Mouse (Mus musculus) neural tube, embryonic 13.5 days (tissue): ENCODE data around the gene Zfp109. TPM values are rescaled to one million over a fixed set of nuclear protein-coding genes. Genes with fewer than 3 reads are reported as not detected.
A peak's percentile ranks its signal among the peaks of the same experiment; 100 is the strongest.

Experiments used
- ATAC-seq: fragments of 200-750 bp; cut with Nextera tagmentation; 2 replicates; pipeline ENCODE4 v1.8.0; 2017; ENCODE audit warnings: low read depth, mild to moderate bottlenecking, moderate TSS enrichment, moderate library complexity
- H3K27ac ChIP-seq: fragments of 300-500 bp; sonication (generic); replicated peaks from 2 replicates; pipeline ENCODE4 v1.5.1; 2015; ENCODE audit warnings: moderate library complexity, mild to moderate bottlenecking, inconsistent platforms
- H3K27me3 ChIP-seq: fragments of 300-500 bp; sonication (generic); 2 replicates; pipeline ENCODE4 v1.6.1; 2015; ENCODE audit warnings: mild to moderate bottlenecking, inconsistent platforms
- H3K36me3 ChIP-seq: fragments of 300-500 bp; sonication (generic); 2 replicates; pipeline ENCODE4 v1.6.1; 2015; ENCODE audit warnings: mild to moderate bottlenecking, inconsistent platforms
- H3K4me1 ChIP-seq: fragments of 300-500 bp; sonication (generic); replicated peaks from 2 replicates; pipeline ENCODE4 v1.6.1; 2015; ENCODE audit warnings: inconsistent platforms
- H3K4me2 ChIP-seq: fragments of 300-500 bp; sonication (generic); 2 replicates; pipeline ENCODE4 v1.6.1; 2015; ENCODE audit warnings: inconsistent platforms, mild to moderate bottlenecking, moderate library complexity
- H3K4me3 ChIP-seq: fragments of 300-500 bp; sonication (generic); 2 replicates; pipeline ENCODE4 v1.5.1; 2015; ENCODE audit warnings: mild to moderate bottlenecking, inconsistent platforms
- H3K9ac ChIP-seq: fragments of 300-500 bp; sonication (generic); 2 replicates; pipeline ENCODE4 v1.6.1; 2015; ENCODE audit warnings: moderate library complexity, mild to moderate bottlenecking, inconsistent platforms
- H3K9me3 ChIP-seq: fragments of 300-500 bp; sonication (generic); 2 replicates; pipeline ENCODE4 v1.6.1; 2016; ENCODE audit warnings: inconsistent platforms
- WGBS: fragments of 180-500 bp; shearing (Covaris S2); methylation state at CpG from one replicate; pipeline ENCODE4 v1.1.7; 2015; 5-methylcytosine and 5-hydroxymethylcytosine counted together
- polyA plus RNA-seq: library from polyadenylated mRNA; unstranded; fragments of >200 nt; fragmentation: Nextera tagmentation; extraction: Ambion mirVana; gene quantifications from 2 replicates; pipeline ENCODE4 v1.2.1, GENCODE M21; 2015

The Zfp109 gene
- polyA plus RNA-seq, 1 experiment from 2014 or later = 4.4 TPM

DNA sequence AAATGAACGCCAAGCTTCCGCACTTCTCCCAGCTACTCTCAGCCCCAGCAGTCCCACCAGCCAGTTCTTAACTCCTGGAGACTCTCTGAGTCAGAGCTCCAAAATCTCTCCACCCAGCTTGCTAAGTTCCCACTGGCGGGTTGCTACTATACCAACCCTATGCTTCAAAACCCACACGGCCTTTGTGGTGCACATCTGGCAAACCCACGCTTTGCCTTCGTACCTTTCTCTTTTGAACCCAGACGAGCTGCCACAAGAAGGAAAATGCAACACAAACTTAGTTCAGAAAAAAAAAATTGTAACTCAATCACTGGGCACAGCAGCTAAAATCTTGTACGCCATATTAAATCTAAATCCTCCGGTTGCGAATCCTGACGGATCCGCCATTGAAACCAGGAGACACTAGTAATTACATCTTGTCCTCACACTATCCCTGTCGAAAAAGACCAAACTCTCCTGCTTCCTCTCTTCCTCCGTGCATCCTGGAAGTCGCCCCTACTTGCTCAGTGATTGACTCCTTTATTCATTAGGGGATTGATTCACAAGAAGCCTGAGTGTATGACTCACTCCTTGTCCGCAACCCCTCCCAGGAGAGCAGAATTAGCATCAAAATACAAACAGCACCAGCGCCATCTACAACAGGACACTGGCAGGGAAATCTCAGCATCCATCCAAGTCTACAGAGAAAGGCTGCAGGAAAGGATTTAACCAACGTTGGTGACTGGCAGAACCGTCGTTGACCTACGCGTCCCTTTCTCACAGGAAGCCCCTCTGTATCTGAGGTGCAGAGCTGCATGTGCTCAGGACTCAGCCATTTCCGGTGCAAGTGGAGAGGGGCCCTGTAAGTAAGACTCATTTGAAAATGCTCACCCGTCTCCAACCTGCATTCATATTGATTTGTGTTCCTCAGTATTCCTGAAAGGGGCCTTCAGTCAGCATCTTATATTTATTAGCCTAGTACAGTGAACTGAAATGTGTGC, 31.1 kb upstream of the Zfp109 start:
- no peak overlapping the region for H3K27ac ChIP-seq
- no peak overlapping the region for H3K4me2 ChIP-seq
- no peak for ATAC-seq
- H3K9me3 ChIP-seq = no peaks in the 10 kb centered on the region
- H3K36me3 ChIP-seq = peaks cover 4% of the 10 kb centered on the region
- peaks cover 14% of the 10 kb centered on the region for H3K4me1 ChIP-seq
- H3K9ac ChIP-seq = no peak overlapping the region
- H3K4me3 ChIP-seq = no peak overlapping the region
- H3K27me3 ChIP-seq = no peaks in the 10 kb centered on the region
- WGBS = 69% methylated on average over 24 of the region's 24 CpGs

DNA sequence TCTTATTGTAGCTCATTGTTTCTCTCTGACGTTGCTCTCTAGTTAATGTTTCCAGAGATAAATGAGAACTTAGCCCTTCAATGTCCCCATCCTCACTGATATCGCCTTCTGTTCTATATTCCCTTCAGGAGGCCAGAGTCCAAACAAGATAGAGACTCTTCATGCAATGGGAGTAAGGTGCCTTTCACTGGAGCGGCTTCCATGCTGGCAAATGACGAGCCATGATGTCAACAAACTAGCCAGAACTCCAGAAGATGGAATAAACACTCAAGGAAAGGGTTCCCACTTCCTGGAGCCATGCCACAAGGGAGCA, 22.6 kb upstream of the Zfp109 start:
- no peaks in the 10 kb centered on the region for H3K9me3 ChIP-seq
- peaks cover 22% of the 10 kb centered on the region for H3K4me1 ChIP-seq
- H3K27ac ChIP-seq = no peak overlapping the region
- no peaks in the 10 kb centered on the region for H3K27me3 ChIP-seq
- no peak for ATAC-seq
- no peak overlapping the region for H3K9ac ChIP-seq
- H3K36me3 ChIP-seq = peaks cover 38% of the 10 kb centered on the region
- H3K4me2 ChIP-seq = no peak overlapping the region
- WGBS = 92% methylated on average over 4 of the region's 4 CpGs
- no peak overlapping the region for H3K4me3 ChIP-seq

DNA sequence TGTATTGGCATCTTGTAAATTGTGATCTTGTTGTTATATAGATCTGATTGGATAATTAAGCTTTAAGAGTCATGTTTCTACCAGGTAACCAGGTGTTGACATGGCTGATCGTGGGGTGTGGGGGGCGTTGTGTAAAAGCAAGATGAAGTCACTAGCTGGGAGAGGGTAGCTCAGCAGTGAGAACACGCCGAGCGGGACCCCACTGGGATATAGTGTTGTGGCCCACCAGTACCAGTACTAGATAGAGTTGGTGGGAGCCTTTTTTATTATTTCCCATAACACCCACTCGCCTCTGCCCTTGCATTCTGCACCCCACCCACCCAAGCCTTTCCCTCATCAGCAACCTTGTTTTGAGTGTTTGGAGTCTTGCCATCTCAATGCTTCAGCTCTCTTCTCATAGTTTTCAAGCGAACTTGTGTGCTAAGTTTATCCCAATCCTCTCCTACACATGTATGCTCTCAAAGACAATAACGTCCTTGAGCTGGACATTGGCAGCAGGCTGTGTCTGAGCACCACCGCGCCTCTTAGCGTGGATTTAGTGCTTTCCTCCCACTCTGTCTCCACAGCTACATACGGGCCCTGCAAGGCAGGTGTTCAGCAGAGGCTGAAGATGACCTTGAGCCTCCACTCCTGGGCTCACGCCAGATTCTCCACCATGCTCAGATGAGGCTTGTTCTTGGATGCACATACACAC, 22.1 kb upstream of the Zfp109 start:
- Histone ChIP-seq H3K9me3 (no peaks in the 10 kb centered on the region), H3K27ac (no peak overlapping the region), H3K27me3 (no peaks in the 10 kb centered on the region), H3K4me3 (no peak overlapping the region), H3K9ac (no peak overlapping the region), H3K4me1 (peaks cover 24% of the 10 kb centered on the region), H3K36me3 (peaks cover 38% of the 10 kb centered on the region), H3K4me2 (no peak overlapping the region)
- WGBS = 93% methylated on average over 13 of the region's 13 CpGs
- no peak for ATAC-seq

DNA sequence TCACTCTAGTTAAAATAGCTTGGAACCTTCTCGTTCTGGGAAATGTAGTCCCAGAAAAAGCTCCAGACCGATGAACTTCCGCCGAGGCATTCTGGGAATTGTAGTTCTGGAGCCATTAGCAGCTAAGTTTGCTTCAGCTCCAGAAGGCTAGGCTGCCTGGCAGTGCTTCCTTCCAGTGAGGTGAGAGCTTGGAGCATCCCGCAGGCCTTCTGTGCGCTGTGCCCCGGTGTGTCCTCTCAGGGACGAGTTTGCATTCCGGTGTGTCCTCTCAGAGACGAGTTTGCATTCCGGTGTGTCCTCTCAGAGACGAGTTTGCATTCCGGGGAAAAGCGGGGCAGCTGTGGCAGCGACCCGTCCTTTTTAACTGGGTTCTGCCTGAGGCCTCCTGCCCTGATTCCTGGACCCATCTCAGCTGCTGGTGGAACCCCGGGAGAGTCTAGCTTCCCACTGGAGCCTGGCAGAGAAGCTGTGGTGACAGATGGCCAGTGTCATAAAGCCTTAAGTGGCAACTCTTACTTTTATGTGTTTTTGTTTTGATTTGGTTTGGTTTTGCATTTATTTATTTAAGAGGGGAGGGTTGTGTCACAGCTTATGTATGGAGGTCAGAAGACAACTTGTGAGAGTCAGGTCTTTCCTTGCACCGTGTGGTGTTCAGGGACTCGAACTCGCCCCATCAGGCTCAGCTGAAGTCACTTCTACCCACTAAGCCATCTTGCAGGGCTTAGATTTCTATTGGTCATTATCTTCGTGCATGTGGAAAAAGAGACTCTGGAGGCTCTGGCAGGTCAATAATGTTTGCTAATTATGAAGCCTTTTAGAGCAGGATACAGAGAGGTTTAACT, 17.5 kb upstream of the Zfp109 start, which contains the start of gene Zfp108:
Gene Zfp108, plus strand, starts transcription at position 162 of the 842 bp plus-strand sequence.
- no peaks in the 10 kb centered on the region for H3K9me3 ChIP-seq
- WGBS = 19% methylated on average over 21 of the region's 21 CpGs
- H3K4me1 ChIP-seq = peaks cover 30% of the 10 kb centered on the region
- H3K36me3 ChIP-seq = peaks cover 9% of the 10 kb centered on the region
- peak; percentile 91 for ATAC-seq
- H3K4me2 ChIP-seq = peak within 1 kb of the TSS; percentile 64
- no peaks in the 10 kb centered on the region for H3K27me3 ChIP-seq
- H3K4me3 ChIP-seq = peak within 1 kb of the TSS; percentile 46
- peak within 1 kb of the TSS; percentile 78 for H3K9ac ChIP-seq
- H3K27ac ChIP-seq = peak within 1 kb of the TSS; percentile 64

DNA sequence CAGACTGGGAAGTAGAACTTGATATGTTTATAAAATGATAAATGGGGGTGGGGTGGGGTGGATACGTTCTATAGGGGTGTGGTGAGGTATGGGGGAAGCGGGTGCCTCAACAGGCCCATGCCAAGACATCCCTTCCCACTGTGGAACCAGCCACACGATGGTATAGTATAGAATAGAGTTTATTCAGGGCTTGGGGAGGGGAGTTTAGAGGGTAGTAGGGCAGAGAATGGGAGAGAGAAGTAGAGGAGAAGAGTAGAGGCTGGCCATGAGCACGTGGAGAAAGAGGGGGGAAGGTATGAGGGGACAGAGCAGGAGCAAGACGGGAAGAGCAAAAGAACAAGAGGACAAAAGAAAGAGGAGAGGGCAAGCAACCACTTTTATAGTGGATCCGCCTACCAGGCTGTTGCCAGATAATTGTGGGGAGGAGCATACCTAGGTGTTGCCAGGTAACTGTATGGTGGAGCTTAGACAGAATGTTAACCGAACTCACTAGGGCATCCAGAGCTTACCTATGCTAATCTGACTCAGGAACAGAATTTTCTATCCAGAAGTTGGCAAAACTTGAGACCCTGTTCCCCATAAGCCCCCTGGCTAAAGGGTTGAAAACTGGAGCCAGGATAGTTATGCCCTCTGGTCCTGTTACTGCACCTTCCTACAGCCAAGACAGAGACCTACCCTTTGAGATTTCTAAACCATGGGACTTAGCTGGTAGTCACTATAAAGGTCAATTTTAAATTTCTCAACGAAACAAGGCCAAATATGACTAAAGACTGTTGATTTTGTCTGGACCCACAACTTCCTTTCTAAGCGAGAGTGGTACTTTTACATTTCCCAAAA, 16.6 kb upstream of the Zfp109 start:
- H3K4me3 ChIP-seq = peak overlapping the region; percentile 46

DNA sequence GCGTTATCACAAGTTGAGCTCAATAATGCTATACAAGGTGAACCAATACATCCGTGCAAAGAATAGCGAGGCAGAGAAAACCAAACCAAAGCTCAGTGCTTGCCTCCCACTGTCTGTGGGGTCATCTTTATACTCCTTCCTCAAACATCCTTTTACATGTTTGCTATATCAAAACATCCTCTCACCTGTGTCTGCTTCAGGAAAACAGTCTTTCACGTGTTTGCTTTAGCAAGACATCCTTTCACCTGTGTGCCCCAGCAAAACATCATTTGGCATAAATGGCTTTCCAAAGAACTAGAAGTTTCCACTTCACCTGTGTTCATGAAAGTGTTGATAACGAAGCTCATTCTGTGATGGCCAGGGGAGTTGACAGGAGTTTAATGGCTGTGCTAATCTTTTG, 26.0 kb downstream of the Zfp109 start, which contains the start of gene Zfp111:
Gene Zfp111, minus strand, starts transcription at position 101 of the 400 bp plus-strand sequence.
- H3K27ac ChIP-seq = no peak within 1 kb of the TSS
- H3K4me1 ChIP-seq = peaks cover 10% of the 10 kb centered on the region
- ATAC-seq = no peak
- H3K4me3 ChIP-seq = no peak within 1 kb of the TSS
- 85% methylated on average over 5 of the region's 5 CpGs for WGBS
- H3K4me2 ChIP-seq = no peak within 1 kb of the TSS
- no peak within 1 kb of the TSS for H3K9ac ChIP-seq
- no peaks in the 10 kb centered on the region for H3K9me3 ChIP-seq
- no peaks in the 10 kb centered on the region for H3K36me3 ChIP-seq
- H3K27me3 ChIP-seq = no peaks in the 10 kb centered on the region

More for the DNA sequence above, 16.6 kb upstream of the Zfp109 start:
- H3K27ac ChIP-seq = no peak overlapping the region
- ATAC-seq = peak; percentile 68
- H3K27me3 ChIP-seq = no peaks in the 10 kb centered on the region
- no peaks in the 10 kb centered on the region for H3K9me3 ChIP-seq
- H3K4me1 ChIP-seq = peaks cover 30% of the 10 kb centered on the region
- H3K4me2 ChIP-seq = peak overlapping the region; percentile 64
- WGBS = 58% methylated on average over 9 of the region's 9 CpGs
- H3K36me3 ChIP-seq = 0 out of 2 replicates have a peak, but pooled peaks cover 5% of the 10 kb centered on the region
- no peak overlapping the region for H3K9ac ChIP-seq

DNA sequence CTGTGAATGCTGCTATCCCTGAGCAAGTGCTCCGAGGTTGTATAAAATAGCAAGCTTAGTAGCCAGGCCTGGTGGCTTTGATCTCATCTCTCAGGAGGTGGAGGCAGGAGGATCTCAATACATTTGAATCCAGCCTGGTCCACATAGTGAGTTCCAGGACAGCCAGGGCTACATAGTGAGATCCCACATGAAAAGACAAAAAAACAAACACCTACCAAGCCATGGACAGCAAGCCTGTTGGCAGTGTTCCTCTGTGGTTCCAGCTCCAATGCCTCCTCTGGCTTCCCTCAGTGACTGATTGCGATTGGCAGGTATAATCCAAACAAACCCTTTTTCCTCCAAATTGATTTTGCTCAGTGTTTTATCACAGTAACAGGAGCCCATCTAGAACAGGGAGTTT, 27.1 kb downstream of the Zfp109 start:
- no peak overlapping the region for H3K9ac ChIP-seq
- H3K9me3 ChIP-seq = no peaks in the 10 kb centered on the region
- ATAC-seq = no peak
- no peak overlapping the region for H3K27ac ChIP-seq
- no peaks in the 10 kb centered on the region for H3K27me3 ChIP-seq
- WGBS = 88% methylated on average over 2 of the region's 2 CpGs
- no peak overlapping the region for H3K4me3 ChIP-seq
- peaks cover 10% of the 10 kb centered on the region for H3K36me3 ChIP-seq
- H3K4me2 ChIP-seq = no peak overlapping the region
- H3K4me1 ChIP-seq = peaks cover 10% of the 10 kb centered on the region

DNA sequence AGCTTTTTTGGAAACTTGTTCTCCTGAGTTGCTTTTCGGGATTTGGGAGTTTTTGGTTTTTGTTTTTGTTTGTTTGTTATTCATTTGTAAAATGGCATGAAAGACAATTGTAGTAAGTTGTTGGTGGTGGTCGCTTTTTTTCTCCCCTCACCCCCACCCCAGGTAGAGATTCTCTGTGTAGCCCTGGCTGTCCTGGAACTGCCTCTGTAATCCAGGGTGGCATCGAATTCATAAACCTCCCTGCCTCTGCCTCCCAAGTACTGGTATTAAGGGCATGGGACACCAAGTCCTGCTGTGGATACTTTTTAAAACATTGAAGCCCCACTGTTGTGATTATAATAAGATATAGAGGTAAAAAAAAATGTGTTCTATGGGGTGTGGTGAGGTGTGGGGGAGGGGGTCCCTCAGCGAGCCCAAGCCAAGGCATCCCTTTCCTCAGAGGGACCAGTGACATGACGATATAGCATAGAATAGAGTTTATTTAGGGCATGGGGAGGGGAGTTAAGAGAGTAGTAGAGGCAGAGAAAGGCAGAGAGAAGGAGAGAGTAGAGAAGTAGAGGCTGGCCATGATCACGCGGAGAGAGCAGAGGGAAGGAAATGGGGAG, 29.0 kb downstream of the Zfp109 start:
- no peaks in the 10 kb centered on the region for H3K27me3 ChIP-seq
- H3K4me2 ChIP-seq = peak overlapping the region; percentile 68
- 54% methylated on average over 7 of the region's 7 CpGs for WGBS
- ATAC-seq = peak; percentile 70
- H3K9me3 ChIP-seq = no peaks in the 10 kb centered on the region
- peaks cover 27% of the 10 kb centered on the region for H3K36me3 ChIP-seq
- H3K9ac ChIP-seq = no peak overlapping the region
- no peak overlapping the region for H3K27ac ChIP-seq
- H3K4me3 ChIP-seq = peak overlapping the region; percentile 66
- peaks cover 10% of the 10 kb centered on the region for H3K4me1 ChIP-seq

DNA sequence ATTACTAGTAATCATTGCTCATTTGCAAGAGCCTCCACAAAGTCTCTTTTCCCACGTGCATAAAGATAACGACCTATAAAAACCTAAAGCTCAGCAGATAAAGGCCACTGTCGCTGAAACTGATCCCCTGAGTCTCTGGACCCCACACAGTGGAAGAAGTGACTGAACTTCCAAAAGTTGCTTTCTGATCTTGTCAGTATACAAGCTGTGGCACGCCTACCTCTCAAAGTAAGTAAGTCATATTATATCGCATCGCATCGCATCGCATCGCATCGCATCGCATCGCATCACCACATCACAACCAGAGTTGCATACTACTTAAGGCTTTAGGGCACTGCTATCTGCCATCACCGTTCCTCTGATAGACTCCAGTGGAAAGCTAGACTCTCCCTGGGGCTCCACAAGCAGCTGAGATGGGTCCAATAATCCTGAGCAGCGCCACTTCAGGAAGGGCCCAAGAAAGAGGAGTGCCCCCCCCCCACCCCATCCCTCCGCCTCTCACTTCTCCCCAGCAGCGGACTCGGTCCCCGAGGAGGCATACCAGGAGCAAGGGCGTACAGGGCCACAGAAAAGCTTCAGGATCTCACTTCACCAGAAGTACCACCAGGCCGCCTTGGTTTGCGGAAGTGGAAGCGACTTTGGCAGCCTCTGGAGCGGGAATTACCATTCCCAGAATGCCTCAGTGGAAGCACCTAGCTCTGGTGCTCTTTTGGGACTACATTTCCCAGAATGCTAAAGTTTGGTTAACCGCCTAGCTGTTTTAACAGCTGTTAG, 29.7 kb downstream of the Zfp109 start:
- 12% methylated on average over 24 of the region's 24 CpGs for WGBS
- no peaks in the 10 kb centered on the region for H3K27me3 ChIP-seq
- H3K9ac ChIP-seq = peak overlapping the region; percentile 87
- ATAC-seq = peak; percentile 89
- H3K4me2 ChIP-seq = peak overlapping the region; percentile 68
- peak overlapping the region; percentile 66 for H3K4me3 ChIP-seq
- peaks cover 10% of the 10 kb centered on the region for H3K4me1 ChIP-seq
- peaks cover 32% of the 10 kb centered on the region for H3K36me3 ChIP-seq
- no peaks in the 10 kb centered on the region for H3K9me3 ChIP-seq
- peak overlapping the region; percentile 74 for H3K27ac ChIP-seq

DNA sequence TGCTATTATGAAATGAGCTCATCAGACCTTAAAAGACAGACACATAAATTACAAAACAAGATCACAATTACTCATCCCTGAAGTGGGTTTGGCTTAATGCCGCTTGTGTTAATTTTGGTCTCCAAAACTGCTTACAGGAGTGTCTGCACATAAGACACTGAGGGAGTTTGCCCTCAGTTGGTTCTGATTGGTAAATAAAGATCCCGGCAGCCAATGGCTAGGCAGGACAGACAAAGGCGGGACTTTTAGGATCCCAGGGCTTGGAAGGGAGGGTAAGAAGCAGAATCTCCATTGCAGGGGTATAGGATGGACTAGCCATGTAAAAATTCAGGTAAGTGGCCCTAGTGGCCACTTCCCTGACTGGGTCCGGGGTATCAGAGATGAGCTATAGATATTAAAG, 40.4 kb downstream of the Zfp109 start:
- H3K27me3 ChIP-seq = no peaks in the 10 kb centered on the region
- peaks cover 19% of the 10 kb centered on the region; the same call in 1 of the 2 replicates for H3K9me3 ChIP-seq
- no peak overlapping the region for H3K27ac ChIP-seq
- H3K4me2 ChIP-seq = no peak overlapping the region
- 94% methylated on average over 4 of the region's 4 CpGs for WGBS
- H3K9ac ChIP-seq = no peak overlapping the region
- H3K36me3 ChIP-seq = peaks cover 72% of the 10 kb centered on the region
- ATAC-seq = no peak
- H3K4me1 ChIP-seq = no peaks in the 10 kb centered on the region
- no peak overlapping the region for H3K4me3 ChIP-seq
